Mouse (Mus musculus) MEL (cell line): ENCODE results near the gene Pear1. TPM values are rescaled to one million over a fixed set of nuclear protein-coding genes. Genes with fewer than 3 reads are reported as not detected.

Experiments
- DNase-seq: peaks from one replicate; pipeline ENCODE4 v3.0.0; 2011; ENCODE audit warnings: low read depth, low spot score
- H3K27ac ChIP-seq: 2 replicates; pipeline ENCODE4 v1.5.1; 2012; ENCODE audit warnings: low read depth, mild to moderate bottlenecking, control low read depth, low read length, moderate library complexity; ENCODE audit not compliant: control insufficient read depth
- H3K27me3 ChIP-seq, 2 experiments: fragments of 150-350 bp in 1 of 2; sonication (generic) in 1 of 2; 2 replicates each; pipeline ENCODE4 v1.6.1; 2012; ENCODE audit warnings: low read length in 2 of 2, mild to moderate bottlenecking in 2 of 2, improper control_type of control experiment in 1 of 2, moderate library complexity in 1 of 2; ENCODE audit not compliant: insufficient read depth in 2 of 2, control insufficient read depth in 1 of 2
- H3K36me3 ChIP-seq, 2 experiments: 2 replicates each; pipeline ENCODE4 v1.6.1; 2012 to 2014; ENCODE audit warnings: low read length in 2 of 2, improper control_type of control experiment in 1 of 2, inconsistent platforms in 1 of 2, mild to moderate bottlenecking in 1 of 2; ENCODE audit not compliant: insufficient read depth in 2 of 2, control insufficient read depth in 1 of 2
- H3K4me1 ChIP-seq, 2 experiments: fragments of 150-350 bp in 1 of 2; sonication (generic) in 1 of 2; 2 replicates each; pipeline ENCODE4 v1.6.1; 2012; ENCODE audit warnings: low read length in 2 of 2, improper control_type of control experiment in 1 of 2, mild to moderate bottlenecking in 1 of 2; ENCODE audit not compliant: insufficient read depth in 2 of 2, control insufficient read depth in 1 of 2
- H3K4me3 ChIP-seq, 2 experiments: fragments of 150-350 bp in 1 of 2; sonication (generic) in 1 of 2; 2 replicates each; pipeline ENCODE4 v1.5.1; 2012; ENCODE audit warnings: low read depth in 2 of 2, low read length in 2 of 2, mild to moderate bottlenecking in 2 of 2, moderate library complexity in 2 of 2, control low read depth in 1 of 2, improper control_type of control experiment in 1 of 2; ENCODE audit not compliant: control insufficient read depth in 1 of 2, insufficient read depth in 1 of 2
- H3K79me2 ChIP-seq: 2 replicates; pipeline ENCODE4 v1.6.1; 2012; ENCODE audit warnings: mild to moderate bottlenecking, low read length, moderate library complexity; ENCODE audit not compliant: control insufficient read depth, poor library complexity, insufficient read depth
- H3K9ac ChIP-seq: 2 replicates; pipeline ENCODE4 v1.6.1; 2012; ENCODE audit warnings: low read depth, mild to moderate bottlenecking, control low read depth, low read length, moderate library complexity; ENCODE audit not compliant: control insufficient read depth, poor library complexity, severe bottlenecking
- H3K9me3 ChIP-seq: fragments of 150-350 bp; sonication (generic); replicated peaks from 2 replicates; pipeline ENCODE4 v1.6.1; 2012; ENCODE audit warnings: mild to moderate bottlenecking, low read length, improper control_type of control experiment, moderate library complexity; ENCODE audit not compliant: insufficient read depth
- BHLHE40 ChIP-seq: IDR thresholded peaks from 2 replicates; pipeline ENCODE4 v1.6.1; 2012; ENCODE audit warnings: low read depth, mild to moderate bottlenecking, inconsistent platforms, low read length, improper control_type of control experiment, borderline replicate concordance
- CHD1 ChIP-seq: IDR thresholded peaks from 2 replicates; pipeline ENCODE4 v1.6.1; 2012; ENCODE audit warnings: low read depth, mild to moderate bottlenecking, inconsistent platforms, low read length, improper control_type of control experiment
- ETS1 ChIP-seq: IDR thresholded peaks from 2 replicates; pipeline ENCODE4 v1.6.1; 2012; ENCODE audit warnings: low read depth, mild to moderate bottlenecking, inconsistent platforms, low read length, improper control_type of control experiment, moderate library complexity
- GATA1 ChIP-seq: IDR thresholded peaks from 2 replicates; pipeline ENCODE4 v1.6.1; 2011; ENCODE audit warnings: low read depth, low read length, improper control_type of control experiment
- HCFC1 ChIP-seq: IDR thresholded peaks from 2 replicates; pipeline ENCODE4 v1.6.1; 2012; ENCODE audit warnings: low read depth, mild to moderate bottlenecking, inconsistent platforms, low read length, improper control_type of control experiment, moderate library complexity
- JUND ChIP-seq: IDR thresholded peaks from 2 replicates; pipeline ENCODE4 v1.6.1; 2011; ENCODE audit warnings: low read depth, mild to moderate bottlenecking, improper control_type of control experiment, low read length
- KAT2A ChIP-seq: conservative IDR thresholded peaks from 2 replicates; pipeline ENCODE4 v1.6.1; 2012; ENCODE audit warnings: low read depth, low read length, improper control_type of control experiment, inconsistent platforms
- MAX ChIP-seq: IDR thresholded peaks from 2 replicates; pipeline ENCODE4 v1.6.1; 2011; ENCODE audit warnings: low read length, improper control_type of control experiment
- MAZ ChIP-seq: IDR thresholded peaks from 2 replicates; pipeline ENCODE4 v1.6.1; 2012; ENCODE audit warnings: low read depth, mild to moderate bottlenecking, inconsistent platforms, low read length, improper control_type of control experiment
- MEF2A ChIP-seq: IDR thresholded peaks from 2 replicates; pipeline ENCODE4 v1.6.1; 2014; ENCODE audit warnings: low read depth, mild to moderate bottlenecking, inconsistent platforms, low read length, improper control_type of control experiment; ENCODE audit not compliant: poor library complexity, insufficient replicate concordance, severe bottlenecking; ENCODE audit errors: extremely low read depth
- MYB ChIP-seq: IDR thresholded peaks from 2 replicates; pipeline ENCODE4 v1.6.1; 2011; ENCODE audit warnings: mild to moderate bottlenecking, low read depth, low read length, improper control_type of control experiment
- NELFE ChIP-seq: IDR thresholded peaks from 2 replicates; pipeline ENCODE4 v1.6.1; 2011; ENCODE audit warnings: low read depth, low read length, improper control_type of control experiment
- NRF1 ChIP-seq: IDR thresholded peaks from 2 replicates; pipeline ENCODE4 v1.6.1; 2014; ENCODE audit warnings: low read depth, mild to moderate bottlenecking, inconsistent platforms, low read length, improper control_type of control experiment, moderate library complexity; ENCODE audit not compliant: poor library complexity, insufficient read depth, severe bottlenecking
- POLR2A ChIP-seq, 2 experiments: IDR thresholded peaks; 2 replicates each; pipeline ENCODE4 v1.6.1; 2011 to 2012; ENCODE audit warnings: low read length in 2 of 2, mild to moderate bottlenecking in 2 of 2, control low read depth in 1 of 2, improper control_type of control experiment in 1 of 2, low read depth in 1 of 2, moderate library complexity in 1 of 2; ENCODE audit not compliant: control insufficient read depth in 1 of 2, insufficient read depth in 1 of 2, poor library complexity in 1 of 2
- POLR2AphosphoS2 ChIP-seq: IDR thresholded peaks from 2 replicates; pipeline ENCODE4 v1.6.1; 2011; ENCODE audit warnings: low read length, improper control_type of control experiment
- POLR2AphosphoS5 ChIP-seq: IDR thresholded peaks from 2 replicates; pipeline ENCODE4 v1.6.1; 2012; ENCODE audit warnings: low read depth, borderline replicate concordance, mild to moderate bottlenecking, inconsistent platforms, low read length, moderate library complexity, mixed read lengths
- RCOR1 ChIP-seq: IDR thresholded peaks from 2 replicates; pipeline ENCODE4 v1.6.1; 2012; ENCODE audit warnings: low read depth, mild to moderate bottlenecking, inconsistent platforms, low read length, improper control_type of control experiment
- SIN3A ChIP-seq: IDR thresholded peaks from 2 replicates; pipeline ENCODE4 v1.6.1; 2012; ENCODE audit warnings: low read length, improper control_type of control experiment, inconsistent platforms
- SMC3 ChIP-seq: IDR thresholded peaks from 2 replicates; pipeline ENCODE4 v1.6.1; 2011; ENCODE audit warnings: low read depth, low read length, improper control_type of control experiment
- TAL1 ChIP-seq: IDR thresholded peaks from 2 replicates; pipeline ENCODE4 v1.6.1; 2012; ENCODE audit warnings: mild to moderate bottlenecking, inconsistent platforms, low read length, moderate library complexity, mixed read lengths
- TCF12 ChIP-seq: IDR thresholded peaks from 2 replicates; pipeline ENCODE4 v1.6.1; 2014; ENCODE audit warnings: low read depth, mild to moderate bottlenecking, inconsistent platforms, low read length, improper control_type of control experiment, moderate library complexity
- USF2 ChIP-seq, 2 experiments: IDR thresholded peaks; 2 replicates each; pipeline ENCODE4 v1.6.1; 2011 to 2012; ENCODE audit warnings: improper control_type of control experiment in 2 of 2, low read length in 2 of 2, borderline replicate concordance in 1 of 2, inconsistent platforms in 1 of 2, low read depth in 1 of 2, mild to moderate bottlenecking in 1 of 2; ENCODE audit not compliant: insufficient read depth in 1 of 2
- ZC3H11A ChIP-seq: IDR thresholded peaks from 2 replicates; pipeline ENCODE4 v1.6.1; 2012; ENCODE audit warnings: low read depth, mild to moderate bottlenecking, inconsistent platforms, low read length, improper control_type of control experiment
- ZKSCAN1 ChIP-seq: IDR thresholded peaks from 2 replicates; pipeline ENCODE4 v1.6.1; 2012; ENCODE audit warnings: low read depth, mild to moderate bottlenecking, inconsistent platforms, low read length, improper control_type of control experiment, moderate library complexity
- ZMIZ1 ChIP-seq: IDR thresholded peaks from 2 replicates; pipeline ENCODE4 v1.6.1; 2012; ENCODE audit warnings: low read depth, mild to moderate bottlenecking, inconsistent platforms, low read length, improper control_type of control experiment, moderate library complexity
- polyA plus RNA-seq, 2 experiments: library from polyadenylated mRNA; stranded (reverse) in 1 of 2; unstranded in 1 of 2; fragments of >175 nt in 1 of 2; fragments of >200 nt in 1 of 2; gene quantifications; 2 replicates each; pipeline versions ENCODE4 v1.2.1 to v1.2.4; 2012; ENCODE audit warnings: low replicate concordance in 2 of 2, low read depth in 1 of 2; ENCODE audit not compliant: insufficient read length in 2 of 2, insufficient read depth in 1 of 2, missing spikeins in 1 of 2
- total RNA-seq: library from RNA; depleted of rRNA; stranded (reverse); fragments of 300-350 nt; gene quantifications from 2 replicates; pipeline ENCODE4 v1.2.3, GENCODE M21; 2012

Gene Pear1
- total and polyA plus RNA-seq, 3 experiments, result 0.35 to 1.0 TPM; not detected in 1

DNA sequence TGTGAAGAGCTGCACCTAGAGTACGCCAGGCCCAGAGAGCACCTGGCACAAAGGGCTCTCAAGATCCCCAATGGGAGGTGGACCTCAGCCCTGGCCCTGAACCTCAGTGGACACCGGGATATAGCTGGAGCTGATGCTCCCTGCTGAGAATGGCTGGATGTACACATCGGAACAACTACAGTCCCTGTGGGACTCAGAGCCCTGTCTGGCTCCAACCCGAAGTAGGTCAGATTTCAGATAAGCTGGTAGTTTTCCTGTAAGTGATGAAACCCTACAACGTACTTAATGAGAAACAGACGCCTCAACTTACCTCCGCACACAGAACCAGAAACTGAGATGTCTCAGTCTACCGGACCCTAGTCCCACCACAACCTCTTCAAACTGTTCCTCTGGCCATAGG lies 33.6 kb upstream of the Pear1 start:
- peaks cover 0 to 6% of the 10 kb centered on the region in 2 experiments; a peak in 1 of 4 replicates for H3K36me3 ChIP-seq
- H3K4me1 ChIP-seq, result no peaks in the 10 kb centered on the region
- no peak overlapping the region for H3K4me3 ChIP-seq
- H3K9me3 ChIP-seq, result no peaks in the 10 kb centered on the region
- no peaks in the 10 kb centered on the region for H3K27me3 ChIP-seq
- H3K27ac ChIP-seq, result no peak overlapping the region
- H3K9ac ChIP-seq, result no peak overlapping the region
- TF ChIP-seq NELFE (no peak), JUND (no peak), ZC3H11A (no peak)
- DNase-seq, result no peak
- H3K79me2 ChIP-seq, result no peaks in the 10 kb centered on the region

- Histone ChIP-seq H3K9ac (no peak overlapping the region), H3K4me1 (no peaks in the 10 kb centered on the region), H3K9me3 (no peaks in the 10 kb centered on the region), H3K4me3 (no peak overlapping the region), H3K27me3 (no peaks in the 10 kb centered on the region), H3K27ac (no peak overlapping the region), H3K79me2 (no peaks in the 10 kb centered on the region), H3K36me3 (peaks cover 0 to 6% of the 10 kb centered on the region in 2 experiments; a peak in 1 of 4 replicates)
- no peak for DNase-seq
- no peak for TF ChIP-seq SIN3A
- TF ChIP-seq TAL1, result no peak
- TF ChIP-seq ETS1, result no peak
- no peak for TF ChIP-seq NELFE
- TF ChIP-seq ZKSCAN1, result no peak
- no peak for TF ChIP-seq MYB
- no peak for TF ChIP-seq KAT2A
- no peak for TF ChIP-seq POLR2A (IDR thresholded peaks at IDR 0.05; ENCODE audit: control insufficient read depth in 1 of 2, insufficient read depth in 1 of 2, low read depth in 1 of 2, low read length in 2 of 2, poor library complexity in 1 of 2)
- TF ChIP-seq HCFC1, result no peak
- TF ChIP-seq SMC3, result no peak
Observed at GRCm38 (mm10) chr3:87855936-87856335, 31.8 kb upstream of the Pear1 start.

DNA sequence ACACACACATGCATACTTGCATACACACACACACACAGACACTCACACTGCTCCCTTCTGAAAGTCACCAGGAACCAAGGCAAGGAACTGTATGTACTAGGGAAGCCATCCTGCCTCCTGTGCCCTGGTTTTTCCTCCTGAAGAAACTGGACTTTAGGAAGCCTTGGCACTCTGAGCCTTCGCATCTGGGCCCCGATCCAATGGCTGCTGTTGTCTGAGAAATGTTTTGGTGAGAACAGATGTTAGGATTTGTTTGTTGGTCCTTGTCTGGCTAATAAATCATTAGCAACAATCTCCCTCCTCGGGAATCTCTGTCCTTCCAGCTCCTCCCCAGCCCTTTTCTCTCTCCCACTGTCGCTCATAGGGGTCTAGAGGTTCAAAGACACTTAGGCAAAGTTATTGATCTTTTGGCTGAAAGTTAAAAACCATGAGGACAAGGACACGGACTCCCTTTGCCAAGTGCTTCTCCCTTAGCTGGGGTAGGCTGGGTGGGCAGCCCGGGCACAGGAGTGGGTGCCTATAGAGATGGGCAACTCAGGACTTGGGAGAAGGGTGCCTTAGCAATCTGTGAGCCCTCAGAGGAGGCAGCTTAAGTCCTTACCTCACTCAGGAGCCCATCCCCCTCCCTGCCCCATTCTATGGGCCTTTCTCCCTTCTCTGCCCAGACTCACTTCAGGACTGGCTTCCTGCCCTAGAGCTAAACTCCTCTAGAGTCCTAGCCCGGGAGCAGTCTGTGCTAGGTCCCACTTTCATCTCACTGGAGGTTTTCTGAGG lies 30.9 kb upstream of the Pear1 start:
- Histone ChIP-seq H3K79me2 (no peaks in the 10 kb centered on the region), H3K27ac (no peak overlapping the region), H3K36me3 (peaks cover 0 to 6% of the 10 kb centered on the region in 2 experiments; a peak in 1 of 4 replicates), H3K9me3 (no peaks in the 10 kb centered on the region), H3K4me1 (no peaks in the 10 kb centered on the region), H3K4me3 (no peak overlapping the region), H3K9ac (no peak overlapping the region), H3K27me3 (no peaks in the 10 kb centered on the region)
- DNase-seq, result no peak
- TF ChIP-seq HCFC1 (no peak), USF2 (IDR thresholded peaks at IDR 0.05; ENCODE audit: borderline replicate concordance in 1 of 2, insufficient read depth in 1 of 2, low read depth in 1 of 2, low read length in 2 of 2) (no peak), CHD1 (no peak), RCOR1 (no peak), MAX (no peak), NRF1 (no peak), POLR2A (IDR thresholded peaks at IDR 0.05; ENCODE audit: control insufficient read depth in 1 of 2, insufficient read depth in 1 of 2, low read depth in 1 of 2, low read length in 2 of 2, poor library complexity in 1 of 2) (no peak), BHLHE40 (no peak), GATA1 (no peak), POLR2AphosphoS2 (no peak), TCF12 (no peak), JUND (no peak), MEF2A (no peak), ZMIZ1 (no peak), MAZ (no peak), POLR2AphosphoS5 (no peak)
